Mouse (Mus musculus) small intestine, adult 2 months (tissue): ENCODE results near the gene Tigd3.

Experiments used
- CTCF ChIP-seq: fragments of 200-500 bp; IDR thresholded peaks from 2 replicates; pipeline ENCODE4 v1.5.1; 2012; ENCODE audit warnings: low read depth, mild to moderate bottlenecking, control low read depth, inconsistent platforms, low read length, moderate library complexity, mixed read lengths; ENCODE audit not compliant: insufficient replicate concordance, insufficient read length; ENCODE audit errors: extremely low read depth
- POLR2A ChIP-seq: fragments of 200-500 bp; IDR thresholded peaks from 2 replicates; pipeline ENCODE4 v1.6.1; 2012; ENCODE audit warnings: low read depth, mild to moderate bottlenecking, control low read depth, inconsistent platforms, low read length, moderate library complexity

DNA sequence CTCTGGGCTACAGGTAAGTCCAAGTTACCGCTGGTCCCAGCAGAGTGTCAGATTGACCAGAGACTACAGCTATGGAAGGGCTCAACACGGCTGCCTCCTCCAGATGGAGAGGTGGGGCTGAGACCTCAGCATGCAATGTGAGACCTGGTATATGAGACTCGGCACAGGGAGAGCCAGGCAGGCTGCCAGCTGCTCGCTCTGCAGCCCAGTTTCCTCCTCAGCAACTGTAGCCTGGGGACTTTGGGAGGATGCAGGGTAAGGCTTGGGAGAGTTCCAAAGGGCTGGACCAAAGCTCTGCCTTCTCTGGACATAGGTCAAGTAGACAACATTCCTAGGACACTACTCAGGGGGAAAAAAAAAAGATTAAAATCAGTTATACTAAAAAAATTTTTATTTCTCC lies 46.2 kb upstream of the Tigd3 start:
- TF ChIP-seq CTCF: no peak
- no peak for TF ChIP-seq POLR2A
